Mouse (Mus musculus) heart, embryonic 11.5 days (tissue): Measurements from ENCODE around the gene Rab8b. TPM values are rescaled to one million over a fixed set of nuclear protein-coding genes. Genes with fewer than 3 reads are reported as not detected.
"Not testable (repeated sequence)": the region's sequence is repeated elsewhere in the genome, so short reads cannot be mapped to it uniquely, and the experiment has no call there.

Experiments used
- ATAC-seq: fragments of 200-750 bp; cut with Nextera tagmentation; replicated peaks from 2 replicates; pipeline ENCODE4 v1.8.0; 2017; ENCODE audit warnings: moderate library complexity; ENCODE audit not compliant: insufficient number of reproducible peaks, low FRiP score, low TSS enrichment
- H3K27ac ChIP-seq: fragments of 300-500 bp; sonication (generic); 2 replicates; pipeline ENCODE4 v1.5.1; 2014; ENCODE audit warnings: mild to moderate bottlenecking, low read depth, low read length
- H3K27me3 ChIP-seq: fragments of 300-500 bp; sonication (generic); 2 replicates; pipeline ENCODE4 v1.6.1; 2014; ENCODE audit warnings: mild to moderate bottlenecking, low read length, mixed read lengths; ENCODE audit not compliant: control insufficient read depth, insufficient read depth
- H3K36me3 ChIP-seq: fragments of 300-500 bp; sonication (generic); 2 replicates; pipeline ENCODE4 v1.6.1; 2014; ENCODE audit warnings: mild to moderate bottlenecking, low read length, moderate library complexity, mixed read lengths; ENCODE audit not compliant: control insufficient read depth, insufficient read depth
- H3K4me1 ChIP-seq: fragments of 300-500 bp; sonication (generic); 2 replicates; pipeline ENCODE4 v1.6.1; 2014; ENCODE audit warnings: low read length; ENCODE audit not compliant: control insufficient read depth, insufficient read depth
- H3K4me2 ChIP-seq: fragments of 300-500 bp; sonication (generic); 2 replicates; pipeline ENCODE4 v1.6.1; 2014; ENCODE audit warnings: mild to moderate bottlenecking, moderate library complexity
- H3K4me3 ChIP-seq: fragments of 300-500 bp; sonication (generic); 2 replicates; pipeline ENCODE4 v1.5.1; 2014; ENCODE audit warnings: low read depth, low read length
- H3K9ac ChIP-seq: fragments of 300-500 bp; sonication (generic); 2 replicates; pipeline ENCODE4 v1.6.1; 2014; ENCODE audit warnings: mild to moderate bottlenecking, low read depth, low read length, moderate library complexity
- H3K9me3 ChIP-seq: fragments of 300-500 bp; sonication (generic); replicated peaks from 2 replicates; pipeline ENCODE4 v1.6.1; 2016; ENCODE audit warnings: low read length; ENCODE audit not compliant: control insufficient read depth
- WGBS: fragments of 180-500 bp; shearing (Covaris S2); extraction: QIAGEN DNeasy Blood & Tissue Kit; methylation state at CpG from one replicate; pipeline ENCODE4 v1.1.7; 2014; ENCODE audit not compliant: insufficient replicate concordance; 5-methylcytosine and 5-hydroxymethylcytosine counted together
- polyA plus RNA-seq: library from polyadenylated mRNA; unstranded; fragments of >200 nt; fragmentation: Nextera tagmentation; extraction: Ambion mirVana; gene quantifications from 2 replicates; pipeline ENCODE4 v1.2.1, GENCODE M21; 2014

Rab8b gene
- polyA plus RNA-seq, 1 experiment from 2014 or later, result 23.6 TPM

DNA sequence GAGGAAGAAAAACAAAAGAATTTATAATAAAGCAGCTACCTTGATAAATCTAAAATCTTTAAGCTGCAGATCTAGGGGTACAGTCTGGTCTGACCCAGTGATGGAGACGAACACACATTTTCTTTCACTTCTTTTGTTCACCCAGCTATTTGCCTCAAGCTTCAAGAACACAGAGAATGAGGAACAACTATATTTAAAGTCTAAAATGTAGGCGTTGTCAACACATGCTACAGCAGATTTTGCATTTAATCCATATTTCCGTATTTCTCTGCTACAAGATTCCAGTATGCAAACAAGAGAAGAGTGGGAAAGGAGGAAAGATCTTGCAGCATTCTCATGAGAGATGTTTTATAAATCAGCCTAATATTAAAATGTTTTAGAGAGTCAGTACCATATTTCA, 40.6 kb downstream of the Rab8b start:
- Histone ChIP-seq H3K9ac (no peak overlapping the region), H3K27me3 (no peaks in the 10 kb centered on the region), H3K4me3 (no peak overlapping the region), H3K36me3 (no peaks in the 10 kb centered on the region), H3K4me1 (no peaks in the 10 kb centered on the region), H3K9me3 (no peaks in the 10 kb centered on the region), H3K4me2 (no peak overlapping the region), H3K27ac (no peak overlapping the region)
- WGBS, result 91% methylated on average over 3 of the region's 3 CpGs
- no peak for ATAC-seq

DNA sequence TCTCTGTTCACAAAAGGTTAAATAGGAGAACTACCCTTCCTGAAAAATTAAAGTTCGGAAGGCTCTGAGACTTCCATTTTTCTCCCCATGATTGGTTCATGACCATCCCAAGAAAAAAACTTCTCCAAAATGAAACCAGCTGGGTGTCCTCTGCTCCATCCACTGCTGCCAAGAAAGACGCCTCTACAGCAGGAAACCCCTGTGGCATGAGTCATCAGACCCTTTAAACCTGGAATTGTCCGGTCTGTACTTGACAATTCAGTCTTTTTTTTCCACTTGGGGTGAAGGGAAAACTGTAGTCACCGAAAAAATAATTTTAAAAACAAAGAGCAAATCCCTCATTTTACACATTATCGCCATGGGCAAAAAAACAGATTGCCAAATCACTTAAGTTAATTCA, 42.9 kb downstream of the Rab8b start:
- Histone ChIP-seq H3K27me3 (no peaks in the 10 kb centered on the region), H3K4me2 (no peak overlapping the region), H3K4me1 (peaks cover 3% of the 10 kb centered on the region; the same call in 1 of the 2 replicates), H3K27ac (no peak overlapping the region), H3K9ac (no peak overlapping the region), H3K36me3 (no peaks in the 10 kb centered on the region), H3K9me3 (no peaks in the 10 kb centered on the region), H3K4me3 (no peak overlapping the region)
- 65% methylated on average over 5 of the region's 5 CpGs for WGBS
- ATAC-seq, result no peak

- no peak overlapping the region for H3K9ac ChIP-seq
- ATAC-seq, result no peak
- no peaks in the 10 kb centered on the region for H3K36me3 ChIP-seq
- H3K4me2 ChIP-seq, result no peak overlapping the region
- no peak overlapping the region for H3K27ac ChIP-seq
- 93% methylated on average over 5 of the region's 5 CpGs for WGBS
- H3K9me3 ChIP-seq, result no peaks in the 10 kb centered on the region
- H3K4me3 ChIP-seq, result no peak overlapping the region
- H3K4me1 ChIP-seq, result peaks cover 3% of the 10 kb centered on the region; the same call in 1 of the 2 replicates
- no peaks in the 10 kb centered on the region for H3K27me3 ChIP-seq
These were observed 45.2 kb downstream of the Rab8b start for GRCm38 (mm10) chr9:66874297-66874696.

DNA sequence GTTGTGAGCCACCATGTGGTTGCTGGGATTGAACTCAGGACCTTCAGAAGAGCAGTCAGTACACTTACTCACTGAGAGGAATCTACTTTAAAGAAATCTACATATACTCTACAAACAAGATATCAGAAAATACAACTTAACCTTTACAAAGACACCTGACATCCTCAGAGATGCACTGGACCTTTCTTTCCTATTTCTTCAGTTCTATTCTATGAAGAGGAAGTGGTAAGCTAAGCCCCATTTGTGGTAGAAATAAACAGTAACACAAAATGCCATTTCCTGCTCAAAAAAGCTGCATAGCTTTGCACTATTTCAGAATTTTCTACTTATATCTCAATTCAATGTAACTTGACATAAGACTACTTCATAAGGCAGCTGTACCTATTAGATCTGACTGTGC, 46.0 kb downstream of the Rab8b start:
- H3K9me3 ChIP-seq, result no peaks in the 10 kb centered on the region
- H3K36me3 ChIP-seq, result no peaks in the 10 kb centered on the region
- peaks cover 3% of the 10 kb centered on the region; the same call in 1 of the 2 replicates for H3K4me1 ChIP-seq
- H3K27ac ChIP-seq, result no peak overlapping the region
- H3K9ac ChIP-seq, result no peak overlapping the region
- no peak for ATAC-seq
- no peak overlapping the region for H3K4me2 ChIP-seq
- no peak overlapping the region for H3K4me3 ChIP-seq
- no peaks in the 10 kb centered on the region for H3K27me3 ChIP-seq

DNA sequence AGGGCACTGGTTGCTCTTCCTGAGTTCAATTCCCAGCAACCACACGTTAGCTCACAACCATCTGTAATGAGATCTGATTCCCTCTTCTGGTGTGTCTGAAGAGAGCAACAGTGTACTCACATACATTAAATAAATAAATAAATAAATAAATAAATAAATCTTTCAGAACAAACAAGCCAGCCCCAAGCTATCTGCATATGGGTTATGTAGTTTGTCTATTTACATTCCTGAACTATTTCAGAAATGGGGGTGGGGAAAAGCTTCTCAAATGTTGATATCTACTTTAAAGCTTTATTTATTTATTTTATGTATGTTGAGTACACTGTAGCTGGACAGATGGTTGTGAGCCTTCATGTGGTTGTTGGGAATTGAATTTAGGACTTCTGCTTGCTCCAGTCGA, 46.5 kb downstream of the Rab8b start:
- not testable (repeated sequence) for H3K27ac ChIP-seq, H3K4me1 ChIP-seq, H3K27me3 ChIP-seq, H3K4me2 ChIP-seq, ATAC-seq, H3K9ac ChIP-seq, H3K9me3 ChIP-seq, H3K36me3 ChIP-seq, H3K4me3 ChIP-seq
- 80% methylated on average over 2 of the region's 2 CpGs for WGBS

GRCm38 (mm10) chr9:66872015-66872727, 47.3 kb downstream of the Rab8b start:
- Histone ChIP-seq H3K4me2 (no peak overlapping the region), H3K27ac (no peak overlapping the region), H3K36me3 (no peaks in the 10 kb centered on the region), H3K9me3 (no peaks in the 10 kb centered on the region), H3K4me3 (no peak overlapping the region), H3K9ac (no peak overlapping the region), H3K27me3 (no peaks in the 10 kb centered on the region), H3K4me1 (peaks cover 6% of the 10 kb centered on the region; the same call in 1 of the 2 replicates)
- 71% methylated on average over 10 of the region's 10 CpGs for WGBS
- no peak for ATAC-seq

GRCm38 (mm10) chr9:66864708-66865107, 54.8 kb downstream of the Rab8b start:
- ATAC-seq, result no peak
- WGBS, result 72% methylated on average over 3 of the region's 3 CpGs
- H3K4me1 ChIP-seq, result peaks cover 18% of the 10 kb centered on the region; the same call in 1 of the 2 replicates
- H3K36me3 ChIP-seq, result 0 out of 2 replicates have a peak, but pooled peaks cover 3% of the 10 kb centered on the region
- no peak overlapping the region for H3K4me3 ChIP-seq
- H3K27ac ChIP-seq, result no peak overlapping the region
- no peaks in the 10 kb centered on the region for H3K9me3 ChIP-seq
- no peak overlapping the region for H3K9ac ChIP-seq
- no peak overlapping the region for H3K4me2 ChIP-seq
- no peaks in the 10 kb centered on the region for H3K27me3 ChIP-seq

DNA sequence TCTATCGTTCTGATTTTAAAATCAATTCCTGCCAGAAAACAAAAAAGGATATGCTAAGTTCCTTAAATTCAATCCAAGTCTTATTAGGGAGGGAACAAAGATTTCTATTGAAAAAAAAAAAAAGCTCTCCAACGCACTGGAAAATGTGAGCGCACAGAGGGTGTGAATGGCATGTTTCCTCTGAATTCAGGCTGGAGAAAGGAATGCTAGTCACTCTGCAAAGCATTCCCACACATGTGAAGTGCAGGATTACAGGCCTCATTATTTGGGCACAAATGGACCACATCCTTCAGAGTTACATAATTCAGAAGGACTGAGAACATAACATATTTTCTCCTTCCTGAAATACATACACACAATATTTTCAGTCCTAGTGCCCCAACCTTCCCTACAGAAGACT, 56.0 kb downstream of the Rab8b start:
- no peak for ATAC-seq
- peaks cover 18% of the 10 kb centered on the region; the same call in 1 of the 2 replicates for H3K4me1 ChIP-seq
- WGBS, result 58% methylated on average over 3 of the region's 3 CpGs
- H3K9ac ChIP-seq, result no peak overlapping the region
- H3K27ac ChIP-seq, result peak overlapping the region; percentile 12; the same call in 1 of the 2 replicates
- no peaks in the 10 kb centered on the region for H3K9me3 ChIP-seq
- H3K4me2 ChIP-seq, result no peak overlapping the region
- H3K4me3 ChIP-seq, result no peak overlapping the region
- H3K27me3 ChIP-seq, result no peaks in the 10 kb centered on the region
- H3K36me3 ChIP-seq, result 0 out of 2 replicates have a peak, but pooled peaks cover 4% of the 10 kb centered on the region

DNA sequence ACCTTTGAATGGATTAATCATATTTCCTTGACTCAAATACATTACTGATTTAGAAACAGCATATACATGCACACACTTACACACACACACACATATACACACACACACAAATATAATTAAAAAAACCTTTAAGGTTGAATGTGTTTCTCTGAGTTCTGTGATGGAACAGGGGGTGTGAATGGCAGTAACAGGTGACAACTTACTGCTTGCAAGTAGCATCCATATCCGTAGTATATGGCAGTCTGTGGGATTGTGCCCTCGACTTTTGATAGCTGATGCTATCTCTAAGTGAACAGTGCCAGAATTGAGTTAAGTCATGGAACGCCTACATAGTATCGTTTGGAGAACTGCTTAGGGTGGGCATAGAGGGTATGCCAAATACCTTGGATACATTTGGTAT, 57.3 kb downstream of the Rab8b start:
- WGBS, result 90% methylated on average over 4 of the region's 4 CpGs
- Histone ChIP-seq H3K4me3 (no peak overlapping the region), H3K27ac (no peak overlapping the region), H3K27me3 (no peaks in the 10 kb centered on the region), H3K4me1 (peaks cover 15% of the 10 kb centered on the region; the same call in 1 of the 2 replicates), H3K9me3 (no peaks in the 10 kb centered on the region), H3K4me2 (no peak overlapping the region), H3K36me3 (0 out of 2 replicates have a peak, but pooled peaks cover 4% of the 10 kb centered on the region), H3K9ac (no peak overlapping the region)
- ATAC-seq, result no peak
